Mouse (Mus musculus): Measurements from ENCODE around the gene Gm17304.

The Gm17304 gene

DNA sequence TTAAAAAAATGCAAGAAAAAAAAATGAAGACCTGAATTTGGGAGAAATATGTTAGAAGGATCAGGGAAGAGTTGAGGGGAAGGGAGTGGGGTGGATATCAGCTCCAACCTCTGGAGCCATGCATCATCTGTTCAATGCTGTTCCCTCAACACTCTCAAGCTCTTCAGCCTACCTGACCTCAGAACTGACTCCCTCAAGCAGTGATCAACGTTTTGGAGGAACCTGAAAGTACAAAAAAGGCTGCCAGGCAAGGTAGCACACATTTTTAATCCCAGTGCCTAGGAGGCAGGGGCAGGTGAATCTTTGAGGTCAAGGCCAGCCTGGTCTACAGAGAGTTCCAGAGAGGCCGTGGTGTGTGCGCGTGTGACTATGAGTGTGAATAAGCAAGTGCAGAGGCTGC, at the start of gene Gm17304:
TSS of gene Gm17304 (plus strand) at position 301 of the 400 bp plus-strand sequence.
- no peak for DNase-seq

DNA sequence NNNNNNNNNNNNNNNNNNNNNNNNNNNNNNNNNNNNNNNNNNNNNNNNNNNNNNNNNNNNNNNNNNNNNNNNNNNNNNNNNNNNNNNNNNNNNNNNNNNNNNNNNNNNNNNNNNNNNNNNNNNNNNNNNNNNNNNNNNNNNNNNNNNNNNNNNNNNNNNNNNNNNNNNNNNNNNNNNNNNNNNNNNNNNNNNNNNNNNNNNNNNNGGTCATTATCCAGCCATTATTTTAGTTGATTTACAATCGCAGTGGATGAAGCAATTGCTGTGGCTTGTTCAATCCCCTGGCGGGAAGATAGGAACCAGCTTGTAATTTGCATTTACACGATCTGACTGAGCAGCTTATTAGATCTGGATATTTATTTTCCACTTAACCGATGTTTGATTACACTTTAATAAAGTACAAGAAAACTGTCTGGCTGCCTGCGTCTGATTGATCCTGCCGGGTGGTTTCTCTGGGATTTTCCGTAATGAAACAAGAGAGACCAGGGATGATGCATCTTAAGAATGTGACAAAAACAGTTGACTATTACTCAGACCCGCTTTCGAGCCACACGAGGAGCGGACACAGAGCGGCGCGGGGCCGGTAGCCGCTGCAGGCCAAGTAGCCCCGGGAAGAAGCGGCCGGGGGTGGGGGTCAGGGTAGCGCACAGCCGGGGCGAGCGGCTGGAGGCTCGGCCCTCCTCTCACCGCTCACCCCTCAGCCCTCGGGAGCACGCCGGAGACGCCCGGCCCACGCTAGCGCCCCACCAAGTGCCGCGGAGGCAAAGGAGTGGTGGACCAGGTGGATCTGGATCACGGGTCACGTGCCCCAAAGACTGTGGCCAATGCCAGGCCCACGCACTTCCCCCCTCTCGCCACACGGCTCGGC, 48.0 kb upstream of the Gm17304 start:
- peak; percentile 13 to 14 for DNase-seq

DNA sequence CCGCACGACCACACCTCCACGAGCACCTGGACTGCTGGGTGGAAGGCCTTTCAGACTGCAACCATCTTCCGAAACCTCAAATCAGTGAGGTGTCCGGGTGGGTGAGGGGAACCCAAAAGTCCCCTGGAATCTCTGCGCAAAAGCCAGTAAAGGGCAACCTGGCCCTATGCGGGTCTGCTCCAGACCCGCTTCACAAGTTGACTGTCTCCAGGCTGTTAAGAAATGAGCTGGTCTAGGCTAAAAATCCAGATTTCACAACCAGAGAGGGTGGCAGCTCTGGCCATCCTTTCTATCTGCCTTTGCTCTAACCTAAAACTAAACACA, 47.4 kb upstream of the Gm17304 start:
- no peak for DNase-seq

DNA sequence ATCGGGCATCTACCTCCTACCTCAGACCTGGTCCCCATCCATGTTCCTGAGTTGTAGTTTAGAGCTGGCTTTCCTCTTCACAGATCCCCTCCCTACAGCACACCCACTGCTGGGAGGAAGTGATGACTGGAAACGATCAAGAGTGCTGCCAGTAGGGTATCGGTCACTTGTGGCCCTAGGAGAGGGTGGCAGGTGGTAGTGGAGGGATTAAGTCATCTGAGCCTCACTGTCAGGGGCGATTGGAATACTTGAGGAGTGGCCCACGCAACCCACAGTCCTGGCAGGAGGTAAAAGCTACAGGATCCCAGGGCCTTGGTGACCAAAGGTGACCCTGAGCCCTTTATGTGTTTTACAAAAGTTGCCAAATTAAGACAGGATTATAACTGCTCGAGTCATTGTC, 42.9 kb upstream of the Gm17304 start:
- DNase-seq: no peak

DNA sequence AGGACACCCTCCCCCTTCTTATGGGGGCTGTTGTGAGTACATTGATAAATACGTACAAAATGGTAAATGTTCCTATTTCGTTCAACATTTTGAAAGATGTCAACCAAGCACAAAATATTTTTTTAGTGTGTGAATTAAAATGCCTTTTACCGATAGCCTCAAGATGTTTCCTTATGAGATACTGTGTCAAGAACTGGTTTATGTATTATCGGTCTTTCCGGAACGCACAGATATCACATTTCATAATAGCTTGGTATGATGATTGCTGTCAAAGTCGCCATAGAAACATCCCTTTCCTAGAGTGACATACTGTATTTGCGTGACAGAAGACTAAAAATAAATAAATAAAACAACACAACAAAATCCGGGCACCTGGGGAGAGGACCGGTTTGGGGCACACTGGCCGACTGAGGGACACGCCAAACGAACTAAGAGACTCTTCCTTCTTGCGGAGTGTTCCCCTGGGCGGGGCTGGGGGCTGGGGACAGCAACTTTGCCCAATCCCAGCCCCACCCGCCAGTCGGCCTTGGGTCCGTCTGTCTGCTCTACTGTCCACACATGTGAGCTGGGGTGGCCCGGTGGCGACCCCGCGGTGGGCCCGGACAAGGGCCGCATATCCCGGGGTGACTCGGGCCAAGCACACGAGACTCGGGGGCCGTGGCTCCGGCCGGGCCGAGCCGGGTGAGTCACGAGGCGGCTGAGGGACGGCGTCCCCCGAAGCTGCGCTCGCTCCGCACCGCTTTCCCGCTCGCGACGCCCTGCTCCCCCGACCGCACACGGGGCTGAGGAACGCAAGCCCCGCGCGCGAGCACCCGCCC, 34.9 kb upstream of the Gm17304 start:
- no peak for DNase-seq

DNA sequence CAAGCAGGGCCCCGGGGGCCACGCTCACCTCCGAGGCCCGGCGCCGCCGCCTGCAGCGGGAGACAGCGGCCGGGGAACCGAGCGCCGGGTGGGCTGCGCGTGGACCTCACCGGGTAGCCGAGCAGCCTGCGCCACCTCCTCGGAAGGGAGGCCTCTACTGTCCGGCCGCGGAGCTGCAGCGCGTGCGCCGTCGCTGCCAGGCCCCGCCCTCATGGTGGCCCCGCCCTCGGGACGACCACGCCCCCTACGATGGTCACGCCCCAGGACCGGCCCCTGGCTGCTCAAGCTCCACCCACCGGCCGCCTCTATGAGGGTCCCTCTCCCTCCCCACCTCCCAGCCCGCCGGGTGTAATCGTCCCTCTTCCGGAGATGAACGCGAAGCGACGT, 34.3 kb upstream of the Gm17304 start:
- peak; percentile 90 to 91 for DNase-seq

DNA sequence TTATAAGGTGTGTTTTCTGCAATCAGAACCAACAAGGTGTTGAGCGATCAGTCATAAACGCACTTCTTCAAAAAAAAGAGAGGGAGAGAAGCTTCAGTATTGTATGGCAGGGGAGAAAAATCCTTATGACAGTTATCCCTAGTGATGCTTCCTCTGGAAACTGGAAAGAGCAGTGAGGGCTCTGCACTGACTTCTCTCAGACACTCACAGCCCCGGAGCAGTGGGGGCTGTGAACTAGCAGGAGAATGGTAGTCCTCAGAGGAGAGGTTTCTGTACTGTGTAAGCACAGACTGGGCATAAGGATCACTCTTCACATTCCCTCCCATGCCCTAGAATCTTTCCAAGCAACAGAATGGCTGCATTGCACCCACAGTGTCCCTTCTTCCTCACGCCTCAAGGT, 33.8 kb upstream of the Gm17304 start:
- no peak for DNase-seq

DNA sequence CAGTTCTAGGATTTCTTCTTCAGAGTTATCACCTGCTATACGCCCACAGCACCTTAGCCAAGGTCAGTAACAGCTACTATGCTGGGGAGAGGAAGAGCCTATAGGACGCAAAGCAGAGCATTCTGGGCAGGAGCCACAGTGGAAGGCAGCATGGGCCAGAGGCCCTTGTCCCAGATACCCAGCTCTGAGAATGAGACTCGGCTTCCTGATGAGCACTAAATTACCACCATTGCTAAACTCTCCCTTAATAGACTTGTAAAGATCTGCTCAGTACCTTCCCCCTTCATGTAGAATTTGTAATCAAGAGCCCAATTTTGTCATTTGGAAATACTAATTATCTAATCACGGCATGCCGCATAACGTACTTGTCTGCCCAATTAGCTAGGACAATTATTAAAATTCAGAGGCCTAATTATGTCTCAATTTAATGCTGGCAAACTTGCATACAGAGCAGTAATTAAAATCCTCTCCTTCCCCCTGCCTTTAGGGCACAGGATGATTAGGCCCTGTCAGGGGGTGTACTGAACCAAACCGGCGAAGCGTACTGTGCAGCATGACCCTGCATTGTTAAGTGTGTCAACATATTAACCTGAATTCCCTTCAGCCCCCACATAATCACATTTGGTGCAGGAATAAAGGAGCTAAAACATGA, 31.5 kb upstream of the Gm17304 start:
- no peak for DNase-seq

DNA sequence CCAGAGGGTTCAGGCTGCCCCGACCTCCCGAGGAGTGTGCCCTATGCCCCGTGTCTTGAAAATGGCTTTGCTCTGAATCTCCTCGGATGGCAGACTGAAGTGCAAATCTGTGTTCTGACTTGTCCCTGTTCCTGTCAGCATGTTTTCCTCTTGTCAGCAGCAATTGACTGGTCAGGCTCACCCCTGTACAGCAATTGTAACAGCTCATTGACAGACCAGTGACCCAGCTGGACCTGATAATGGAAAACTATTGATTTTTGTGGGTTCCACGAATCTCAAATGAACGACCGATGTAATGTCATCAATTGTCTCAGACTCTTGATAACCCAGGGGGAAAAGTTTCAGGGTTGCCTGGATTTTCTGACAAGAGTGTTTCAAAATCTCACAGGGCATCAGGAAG, 28.0 kb upstream of the Gm17304 start:
- DNase-seq: no peak

DNA sequence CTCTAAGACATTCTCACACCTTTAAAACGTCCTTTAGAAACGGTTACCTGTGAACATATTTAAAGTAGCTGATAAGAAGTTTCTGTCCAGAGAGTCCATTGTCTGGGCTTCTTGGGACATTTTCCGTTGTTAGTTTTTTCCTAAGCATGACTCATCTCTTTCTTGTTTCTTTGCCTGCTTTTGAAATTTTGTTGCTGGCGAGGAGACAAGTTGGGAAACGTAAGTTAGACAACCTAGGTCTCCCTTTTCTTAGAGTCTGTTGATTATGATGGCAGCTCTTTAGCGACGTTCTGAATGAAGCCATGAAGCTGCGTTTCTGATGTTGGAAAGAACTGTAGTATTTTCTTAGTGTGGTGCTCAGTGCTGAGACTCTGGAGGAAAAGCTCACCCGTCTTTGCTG, 19.9 kb upstream of the Gm17304 start:
- no peak for DNase-seq

DNA sequence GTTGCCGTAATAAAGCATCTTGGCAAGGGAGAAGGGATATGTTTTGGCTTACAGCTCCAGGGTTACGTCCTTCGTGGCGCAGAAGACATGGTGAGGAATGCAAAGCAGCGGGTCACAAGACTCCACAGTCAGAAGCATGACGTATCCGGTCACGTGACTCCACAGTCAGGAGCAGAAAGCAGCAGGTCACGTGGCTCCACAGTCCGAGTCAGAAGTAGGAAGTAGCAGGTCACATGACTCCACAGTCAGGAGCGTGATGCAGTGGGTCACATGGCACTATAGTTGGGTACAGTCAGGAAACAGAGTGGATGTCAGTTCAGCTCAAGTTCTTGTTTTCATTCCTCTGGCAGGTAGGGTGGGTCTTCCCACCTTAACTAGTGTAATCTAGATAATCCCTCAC, 19.2 kb upstream of the Gm17304 start:
- peak in 1 of 2 experiments; percentile 13 for DNase-seq

DNA sequence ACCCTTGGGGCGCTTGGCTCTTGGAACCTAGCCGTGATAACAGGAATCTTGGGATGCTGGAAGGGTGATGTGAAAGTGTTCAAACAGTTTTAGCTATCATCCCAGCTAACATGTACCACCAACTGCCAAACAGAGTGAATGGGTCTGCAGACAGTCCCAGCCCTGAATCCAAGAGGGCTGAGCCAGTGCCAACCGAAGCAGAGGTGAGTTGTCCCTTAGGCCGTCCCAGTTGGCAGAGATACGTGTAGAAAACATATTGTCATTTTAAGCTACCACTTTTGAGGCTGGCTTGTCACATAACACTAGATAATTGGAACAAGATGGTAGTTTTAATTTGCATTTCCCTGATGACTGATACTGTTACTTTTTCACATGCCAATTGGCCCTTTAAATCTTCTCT, 18.2 kb upstream of the Gm17304 start:
- DNase-seq: no peak

DNA sequence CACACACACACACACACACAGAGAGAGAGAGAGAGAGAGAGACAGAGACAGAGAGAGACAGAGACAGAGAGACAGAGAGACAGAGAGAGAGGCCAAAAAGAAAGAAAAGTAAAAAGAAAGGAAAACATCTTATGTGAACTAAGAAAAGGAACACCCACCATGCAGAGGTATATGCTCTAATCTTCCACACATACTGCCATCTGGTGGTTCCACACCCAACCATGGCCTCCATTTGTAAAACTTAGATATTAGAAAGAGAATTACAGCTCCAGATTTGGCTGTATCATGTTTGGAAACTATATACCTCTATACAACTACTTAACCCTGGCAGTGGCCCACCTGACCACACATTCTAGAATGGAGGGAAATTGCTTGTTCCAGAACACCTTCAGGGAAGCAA, 14.5 kb upstream of the Gm17304 start:
- DNase-seq: no peak

DNA sequence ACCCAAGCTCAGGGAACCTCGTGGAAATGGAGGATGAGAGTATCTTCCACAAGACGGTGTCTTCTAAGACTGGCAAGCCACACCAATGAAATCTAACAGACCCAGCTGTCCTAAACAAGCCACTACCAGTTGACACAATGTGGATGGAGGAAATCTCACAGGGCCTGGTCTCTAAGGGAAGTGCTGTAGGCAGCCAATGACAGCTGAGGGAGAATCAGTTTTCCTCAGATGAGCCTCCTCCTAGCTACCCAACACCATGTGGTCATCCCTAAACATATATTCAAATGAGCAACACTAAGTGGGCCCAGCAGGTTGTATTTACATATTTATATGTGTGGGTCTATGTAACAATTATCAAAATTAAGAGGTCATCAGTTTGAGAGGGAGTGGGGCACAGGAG, 11.4 kb upstream of the Gm17304 start:
- DNase-seq: no peak

DNA sequence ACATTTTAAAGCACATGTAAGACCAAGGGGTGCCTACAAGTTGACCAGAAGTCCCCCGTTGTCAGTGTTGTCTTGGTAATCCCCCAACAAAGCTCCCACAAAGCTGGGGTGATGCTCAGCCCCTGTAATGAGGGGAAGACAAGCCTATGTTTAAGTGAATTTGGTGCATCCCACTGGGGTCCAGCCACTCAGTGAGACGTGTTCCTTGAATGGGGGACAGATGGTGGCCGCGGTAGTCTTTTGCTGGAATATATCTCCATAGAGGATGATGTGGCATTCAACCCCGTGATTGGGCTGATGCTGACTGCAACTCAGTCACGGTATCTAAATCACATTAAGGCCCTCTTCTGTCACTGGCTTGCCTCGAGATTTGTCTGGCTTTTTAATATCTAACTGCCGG, 9.4 kb upstream of the Gm17304 start:
- DNase-seq: no peak

DNA sequence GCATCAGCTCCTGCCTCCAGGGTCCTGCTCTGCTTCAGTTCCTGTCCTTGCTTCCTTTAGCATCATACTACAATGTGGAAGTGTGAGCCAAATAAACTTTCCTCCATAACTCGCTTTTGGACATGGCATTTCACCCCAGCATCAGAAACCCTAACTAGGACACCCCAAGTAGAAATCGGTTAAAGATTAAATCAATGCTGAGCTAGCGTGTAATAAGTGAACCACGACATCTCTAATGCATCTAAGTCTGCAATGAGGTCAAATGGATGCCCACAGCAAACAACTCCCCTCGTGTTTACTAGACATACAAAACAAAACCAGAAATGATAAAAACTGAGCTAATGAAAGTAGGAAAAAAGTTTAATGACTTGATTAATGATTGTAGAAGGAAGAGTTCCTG, 4.5 kb upstream of the Gm17304 start:
- DNase-seq: no peak

DNA sequence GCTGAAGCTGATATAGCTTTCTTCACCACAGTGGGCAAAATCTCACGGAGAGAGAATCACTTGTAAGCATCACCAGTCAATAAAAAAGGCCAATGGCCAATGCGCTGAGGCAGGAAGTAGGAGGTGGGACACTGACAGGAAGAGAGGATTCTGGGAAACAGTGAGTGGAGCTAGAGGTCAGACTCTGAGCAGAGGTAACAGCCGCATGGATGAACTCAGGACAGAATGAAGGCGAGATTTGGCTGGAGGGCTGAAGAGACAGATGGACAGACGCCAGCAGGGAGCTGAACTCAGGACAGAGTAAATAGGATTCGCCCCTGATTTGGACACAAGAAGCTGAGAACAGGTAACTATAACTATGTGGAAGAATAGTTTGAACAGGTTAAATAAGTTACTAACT, 3.8 kb upstream of the Gm17304 start:
- DNase-seq: no peak

DNA sequence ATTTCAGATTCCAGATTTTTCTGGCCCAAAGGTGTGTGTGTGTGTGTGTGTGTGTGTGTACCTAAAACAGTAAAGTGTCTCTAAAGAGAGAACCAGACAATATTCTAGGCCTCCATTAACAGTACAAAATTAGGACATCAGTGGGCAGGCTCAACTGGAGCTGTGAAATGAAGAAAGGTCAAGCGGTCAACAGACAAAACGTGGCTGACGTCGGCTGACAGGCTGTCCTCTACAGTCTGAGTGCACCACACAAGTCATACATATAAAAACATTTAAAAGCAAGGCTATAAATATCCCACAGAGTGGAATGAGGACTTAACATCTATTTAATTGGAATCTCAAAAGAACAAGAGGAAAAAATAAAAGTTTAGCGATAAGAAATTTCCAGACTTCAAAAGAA, 1.8 kb upstream of the Gm17304 start:
- DNase-seq: no peak

DNA sequence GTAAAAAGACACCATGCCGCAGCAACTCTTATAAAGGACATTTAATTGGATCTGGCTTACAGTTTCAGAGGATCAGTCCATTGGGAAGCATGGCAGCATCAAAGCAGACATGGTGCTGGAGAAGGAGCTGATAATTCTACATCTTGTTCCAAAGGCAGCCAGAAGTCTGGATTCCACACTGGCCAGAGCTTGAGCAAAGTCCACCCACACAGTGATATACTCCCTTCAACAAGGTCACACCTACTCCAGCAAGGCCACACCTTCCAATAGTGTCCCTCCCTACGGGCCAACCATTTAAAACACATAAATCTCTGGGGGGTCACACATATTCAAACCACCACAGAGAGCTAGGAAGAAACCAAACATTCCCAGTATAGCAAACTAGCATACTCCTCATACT, 3.3 kb downstream of the Gm17304 start:
- no peak for DNase-seq

DNA sequence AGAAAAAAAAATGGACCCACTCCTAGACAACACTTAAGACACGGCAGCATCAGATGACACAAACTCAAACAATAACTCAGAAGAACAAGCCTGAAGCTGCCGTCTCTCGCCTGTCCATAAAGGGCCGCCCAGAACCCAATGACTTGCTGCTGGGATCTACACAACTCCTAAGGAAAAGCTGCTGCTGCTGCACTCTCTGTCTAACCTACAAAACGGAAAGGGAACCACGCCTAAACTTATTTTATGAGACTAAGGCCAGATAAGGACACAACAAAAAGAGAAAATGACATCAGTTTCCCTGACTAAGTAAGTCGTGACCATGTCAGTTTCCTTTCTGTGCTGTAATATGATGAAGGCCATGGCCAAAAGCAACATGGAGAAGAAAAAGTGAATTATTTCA, 5.7 kb downstream of the Gm17304 start:
- DNase-seq: no peak

DNA sequence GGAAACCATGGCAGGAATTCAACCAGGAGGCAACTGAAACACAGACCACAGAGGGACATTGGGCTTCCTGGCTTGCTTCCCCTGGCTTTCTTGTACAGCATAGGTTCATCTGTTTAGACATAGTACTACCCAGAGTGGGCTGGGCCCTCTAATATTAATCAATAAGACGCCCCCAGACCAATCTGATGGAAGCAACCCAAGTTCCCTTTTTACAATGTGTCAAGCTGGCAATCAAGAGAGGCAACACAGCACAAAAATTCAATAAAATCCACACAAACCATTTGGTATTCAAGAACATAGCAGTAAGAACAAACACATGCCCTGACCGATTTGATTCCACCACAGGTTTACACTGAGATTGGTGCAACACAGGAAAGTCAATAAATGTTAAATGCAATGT, 6.1 kb downstream of the Gm17304 start:
- no peak for DNase-seq

DNA sequence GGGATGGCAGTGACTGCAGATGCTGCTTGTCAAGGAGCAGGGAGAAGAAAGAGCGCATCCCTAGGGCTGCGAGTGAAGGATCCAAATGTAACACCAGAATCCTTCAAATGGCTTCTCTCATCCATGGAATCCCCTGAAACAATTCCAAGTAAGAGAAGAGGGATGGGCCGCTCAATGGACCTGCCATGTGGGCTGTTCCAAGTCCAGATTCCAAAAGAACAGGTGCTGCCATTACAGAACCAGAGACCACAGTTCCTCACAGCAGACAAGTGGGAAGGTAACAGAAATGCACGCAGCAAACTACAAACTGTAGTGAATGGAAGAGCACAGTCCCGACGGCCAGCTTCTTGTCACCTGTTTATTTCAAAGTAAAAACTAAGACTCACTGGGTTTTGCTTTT, 11.5 kb downstream of the Gm17304 start:
- no peak for DNase-seq

DNA sequence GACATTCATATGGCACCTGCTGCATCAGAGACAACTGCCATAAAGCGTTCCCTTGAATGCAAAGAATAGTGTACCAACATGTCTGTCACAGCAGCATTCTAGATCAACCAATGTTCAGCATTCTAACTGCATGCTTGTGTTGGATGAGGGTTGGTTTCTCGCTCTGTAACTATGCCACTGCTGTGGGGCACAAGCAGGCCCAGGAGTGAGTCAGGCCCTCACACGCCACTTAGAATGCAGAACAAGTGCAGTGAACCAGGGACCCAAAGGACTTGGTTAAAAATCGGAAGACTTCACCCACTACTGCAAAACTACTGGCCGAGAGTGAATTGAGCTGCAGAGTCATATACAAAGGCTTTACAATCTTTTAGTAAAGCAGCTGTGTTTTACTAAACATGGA, 13.3 kb downstream of the Gm17304 start:
- no peak for DNase-seq

DNA sequence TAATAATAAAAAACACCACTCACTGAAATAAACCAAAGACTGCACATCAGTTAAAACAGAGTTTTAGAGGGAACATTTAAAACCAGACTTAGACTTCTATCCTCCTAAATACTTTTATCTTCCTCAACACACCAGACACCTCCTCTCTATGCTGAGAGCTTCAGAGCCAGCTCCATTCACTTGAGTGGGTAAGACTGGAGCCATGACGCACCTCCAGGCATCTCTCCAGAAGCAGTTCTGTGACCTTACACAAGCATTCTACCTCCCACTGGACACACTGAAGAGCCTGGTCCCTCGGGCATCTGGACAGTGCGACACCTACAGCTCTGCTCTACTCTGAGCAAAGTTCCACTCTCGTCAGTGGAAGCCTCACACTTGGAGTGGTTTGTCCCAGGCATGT, 14.4 kb downstream of the Gm17304 start:
- DNase-seq: no peak

Measured in kidney, postnatal 4 days (tissue).